Mouse (Mus musculus) stomach, embryonic 14.5 days (tissue): ENCODE data around the gene H1f0. TPM values are rescaled to one million over a fixed set of nuclear protein-coding genes. Genes with fewer than 3 reads are reported as not detected.

Source experiments
- ATAC-seq: fragments of 200-750 bp; cut with Nextera tagmentation; 2 replicates; pipeline ENCODE4 v1.8.0; 2017; ENCODE audit warnings: low read depth, moderate TSS enrichment; ENCODE audit not compliant: insufficient number of reproducible peaks, insufficient read depth, low FRiP score
- H3K27ac ChIP-seq: fragments of 300-500 bp; sonication (generic); 2 replicates; pipeline ENCODE4 v1.5.1; 2014; ENCODE audit warnings: mild to moderate bottlenecking, low read length, moderate library complexity, mixed read lengths
- H3K27me3 ChIP-seq: fragments of 300-500 bp; sonication (generic); 2 replicates; pipeline ENCODE4 v1.6.1; 2014; ENCODE audit warnings: low read length, control low read depth, mixed read lengths; ENCODE audit not compliant: control insufficient read depth, insufficient read depth
- H3K36me3 ChIP-seq: fragments of 300-500 bp; sonication (generic); 2 replicates; pipeline ENCODE4 v1.6.1; 2014; ENCODE audit warnings: mild to moderate bottlenecking, control low read depth, low read length, moderate library complexity, mixed read lengths; ENCODE audit not compliant: control insufficient read depth, insufficient read depth
- H3K4me1 ChIP-seq: fragments of 300-500 bp; sonication (generic); 2 replicates; pipeline ENCODE4 v1.6.1; 2014; ENCODE audit warnings: low read length, control low read depth, mixed read lengths; ENCODE audit not compliant: control insufficient read depth, insufficient read depth
- H3K4me2 ChIP-seq: fragments of 300-500 bp; sonication (generic); replicated peaks from 2 replicates; pipeline ENCODE4 v1.6.1; 2014; ENCODE audit warnings: low read depth, low read length, control low read depth
- H3K4me3 ChIP-seq: fragments of 300-500 bp; sonication (generic); 2 replicates; pipeline ENCODE4 v1.5.1; 2014; ENCODE audit warnings: low read depth, low read length, control low read depth
- H3K9ac ChIP-seq: fragments of 300-500 bp; sonication (generic); replicated peaks from 2 replicates; pipeline ENCODE4 v1.6.1; 2014; ENCODE audit warnings: low read depth, mild to moderate bottlenecking, control low read depth, low read length, moderate library complexity, mixed read lengths
- H3K9me3 ChIP-seq: fragments of 300-500 bp; sonication (generic); 2 replicates; pipeline ENCODE4 v1.6.1; 2016; ENCODE audit warnings: low read depth, low read length, control low read depth; ENCODE audit not compliant: control insufficient read depth
- WGBS: fragments of 180-500 bp; shearing (Covaris S2); extraction: QIAGEN DNeasy Blood & Tissue Kit; methylation state at CpG from one replicate; pipeline ENCODE4 v1.1.7; 2014; 5-methylcytosine and 5-hydroxymethylcytosine counted together
- polyA plus RNA-seq: library from polyadenylated mRNA; unstranded; fragments of >200 nt; fragmentation: Nextera tagmentation; extraction: Ambion mirVana; gene quantifications from 2 replicates; pipeline ENCODE4 v1.2.1, GENCODE M21; 2014

Gene H1f0
- polyA plus RNA-seq, 1 experiment from 2014 or later, result 160 TPM

DNA sequence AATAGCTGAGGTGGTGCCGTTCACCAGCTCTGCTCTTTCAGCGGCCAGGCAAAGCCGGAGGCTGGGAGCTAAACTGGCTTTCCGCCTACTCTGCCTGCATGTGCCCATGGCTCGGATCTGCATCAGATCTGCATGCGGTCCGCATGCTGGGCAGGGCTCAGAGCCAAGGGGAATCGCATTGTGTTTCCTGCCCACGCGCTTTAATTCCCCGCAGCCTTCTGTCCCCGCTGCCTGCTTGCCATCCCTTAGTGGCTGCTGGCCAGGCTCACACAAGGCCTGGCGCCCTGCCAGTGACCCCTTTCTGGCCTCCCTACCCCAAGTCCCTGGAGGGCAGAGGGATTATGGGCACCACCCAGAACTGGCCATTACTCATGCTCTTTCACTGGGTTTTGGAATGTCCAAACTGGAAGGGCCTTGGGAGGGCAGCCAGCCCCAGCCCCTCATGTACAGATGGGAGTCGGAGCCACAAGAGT lies 39.7 kb upstream of the H1f0 start:
- Histone ChIP-seq H3K27ac (no peak overlapping the region), H3K9ac (no peak overlapping the region), H3K27me3 (no peaks in the 10 kb centered on the region), H3K4me3 (no peak overlapping the region), H3K4me2 (no peak overlapping the region), H3K9me3 (no peaks in the 10 kb centered on the region), H3K4me1 (peaks cover 23% of the 10 kb centered on the region), H3K36me3 (peaks cover 46% of the 10 kb centered on the region)
- ATAC-seq, result no peak
- 70% methylated on average over 14 of the region's 14 CpGs for WGBS

DNA sequence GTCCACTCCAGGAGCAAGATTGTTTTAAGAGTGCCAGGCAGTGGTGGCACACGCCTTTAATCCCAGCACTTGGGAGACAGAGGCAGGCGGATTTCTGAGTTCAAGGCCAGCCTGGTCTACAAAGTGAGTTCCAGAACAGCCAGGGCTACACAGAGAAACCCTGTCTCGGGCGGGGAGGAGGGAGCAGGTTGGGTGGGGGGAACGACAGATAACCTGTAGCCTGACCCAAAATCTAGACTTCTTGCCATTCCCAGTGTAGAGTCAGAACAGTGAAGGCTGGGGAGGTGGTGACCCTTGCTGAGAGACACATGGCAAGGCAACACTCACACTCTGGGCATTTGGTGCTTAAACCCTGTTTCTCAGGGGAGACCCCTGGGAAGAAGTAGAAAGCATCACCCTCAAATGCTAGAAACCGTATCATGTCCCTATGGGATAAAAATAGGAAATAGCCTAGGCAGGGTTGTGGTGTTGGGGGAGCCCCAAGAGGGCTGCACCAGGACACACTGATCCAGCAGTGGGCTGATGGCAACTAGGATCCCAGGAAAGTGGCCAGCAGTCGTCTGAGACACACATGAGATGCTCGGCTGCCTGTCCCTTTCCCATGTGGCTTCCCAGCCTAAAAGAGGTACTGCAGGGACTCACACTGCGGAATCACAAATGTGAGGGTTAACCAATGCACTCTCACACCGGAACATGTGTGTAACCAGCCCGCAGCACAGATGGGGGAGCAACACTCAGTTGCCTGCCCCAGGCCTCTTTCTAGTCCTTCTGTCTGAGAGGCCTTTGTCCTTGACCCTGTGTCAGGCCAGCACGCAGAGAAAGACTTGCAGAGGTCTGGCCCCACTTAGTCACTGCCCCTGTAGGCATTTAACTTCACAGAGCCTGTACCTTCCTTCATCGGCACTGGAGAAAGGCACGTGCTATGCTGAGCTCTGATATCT lies 38.8 kb upstream of the H1f0 start:
- Histone ChIP-seq H3K27ac (no peak overlapping the region), H3K4me3 (no peak overlapping the region), H3K4me1 (peaks cover 16% of the 10 kb centered on the region), H3K9ac (no peak overlapping the region), H3K36me3 (peaks cover 55% of the 10 kb centered on the region), H3K4me2 (no peak overlapping the region), H3K9me3 (no peaks in the 10 kb centered on the region), H3K27me3 (no peaks in the 10 kb centered on the region)
- WGBS, result 89% methylated on average over 14 of the region's 14 CpGs
- ATAC-seq, result no peak

DNA sequence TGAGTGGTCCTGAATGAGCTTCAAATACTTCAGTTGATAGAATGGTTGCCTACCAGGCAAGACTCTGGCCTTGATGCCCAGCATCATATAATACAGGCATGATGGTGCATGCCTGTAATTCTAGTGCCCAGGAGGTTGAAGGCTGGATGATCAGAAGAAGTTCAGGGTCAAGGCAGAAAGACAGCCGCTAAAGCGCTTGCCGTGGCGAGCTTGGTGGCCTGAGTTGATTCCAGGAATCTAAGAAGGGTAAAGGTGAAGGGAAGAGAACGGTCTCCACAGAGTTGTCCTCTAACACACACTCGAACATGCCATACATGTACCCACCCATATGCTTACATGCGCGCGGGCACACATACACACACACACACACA lies 38.2 kb upstream of the H1f0 start:
- no peak for ATAC-seq
- Histone ChIP-seq H3K27me3 (no peaks in the 10 kb centered on the region), H3K4me2 (no peak overlapping the region), H3K9ac (no peak overlapping the region), H3K4me1 (peaks cover 9% of the 10 kb centered on the region), H3K9me3 (no peaks in the 10 kb centered on the region), H3K4me3 (no peak overlapping the region), H3K36me3 (peaks cover 62% of the 10 kb centered on the region), H3K27ac (no peak overlapping the region)
- 95% methylated on average over 9 of the region's 9 CpGs for WGBS

DNA sequence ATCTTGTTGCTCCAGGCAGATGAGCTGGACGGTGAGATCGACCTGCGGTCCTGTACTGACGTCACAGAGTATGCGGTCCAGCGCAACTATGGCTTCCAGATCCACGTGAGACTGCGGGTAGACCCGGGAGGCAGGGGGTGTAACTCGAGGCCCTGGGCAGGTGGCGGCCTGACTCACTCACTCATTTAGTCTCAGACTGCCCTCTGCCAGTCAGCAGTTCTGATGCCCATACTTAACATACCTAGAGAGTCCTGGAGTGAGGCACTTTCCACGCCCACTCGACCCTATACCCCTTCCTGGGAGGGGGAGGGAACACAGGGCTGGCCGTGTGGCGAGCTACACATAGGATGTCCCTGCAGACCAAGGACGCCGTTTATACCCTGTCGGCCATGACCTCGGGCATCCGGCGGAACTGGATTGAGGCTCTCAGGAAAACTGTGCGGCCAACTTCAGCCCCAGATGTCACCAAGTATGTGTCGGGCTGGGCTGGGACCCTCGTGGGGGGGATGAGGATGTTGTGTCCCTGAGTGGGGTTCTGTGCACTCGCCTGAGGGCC lies 37.2 kb upstream of the H1f0 start:
- H3K9ac ChIP-seq, result no peak overlapping the region
- ATAC-seq, result no peak
- peaks cover 6% of the 10 kb centered on the region; the same call in 1 of the 2 replicates for H3K4me1 ChIP-seq
- no peaks in the 10 kb centered on the region for H3K27me3 ChIP-seq
- no peak overlapping the region for H3K4me3 ChIP-seq
- H3K36me3 ChIP-seq, result peaks cover 71% of the 10 kb centered on the region
- H3K9me3 ChIP-seq, result no peaks in the 10 kb centered on the region
- H3K27ac ChIP-seq, result no peak overlapping the region
- 93% methylated on average over 25 of the region's 25 CpGs for WGBS
- no peak overlapping the region for H3K4me2 ChIP-seq

DNA sequence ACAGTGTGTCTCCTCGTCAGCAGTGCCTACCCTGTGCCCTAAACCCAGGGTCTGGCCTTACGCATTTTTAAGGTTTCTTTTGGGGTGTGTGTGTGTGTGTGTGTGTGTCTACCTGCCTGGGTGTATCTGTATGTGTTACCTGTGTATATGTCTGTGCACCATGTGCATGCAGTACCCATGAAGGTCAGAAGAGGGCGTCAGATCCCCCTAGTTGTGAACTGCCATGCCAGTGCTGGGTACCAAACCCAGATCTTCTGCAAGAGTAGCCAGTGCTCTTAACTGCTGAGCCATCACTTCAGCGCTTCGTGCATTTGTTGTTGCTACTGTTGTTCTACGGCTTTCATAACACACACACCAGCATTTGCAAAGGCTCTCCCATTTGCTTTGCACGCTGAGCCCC lies 36.0 kb upstream of the H1f0 start:
- Histone ChIP-seq H3K4me3 (no peak overlapping the region), H3K36me3 (peaks cover 73% of the 10 kb centered on the region), H3K27me3 (no peaks in the 10 kb centered on the region), H3K4me1 (no peaks in the 10 kb centered on the region), H3K27ac (no peak overlapping the region), H3K9me3 (no peaks in the 10 kb centered on the region), H3K4me2 (no peak overlapping the region), H3K9ac (no peak overlapping the region)
- 95% methylated on average over 7 of the region's 7 CpGs for WGBS
- ATAC-seq, result no peak

DNA sequence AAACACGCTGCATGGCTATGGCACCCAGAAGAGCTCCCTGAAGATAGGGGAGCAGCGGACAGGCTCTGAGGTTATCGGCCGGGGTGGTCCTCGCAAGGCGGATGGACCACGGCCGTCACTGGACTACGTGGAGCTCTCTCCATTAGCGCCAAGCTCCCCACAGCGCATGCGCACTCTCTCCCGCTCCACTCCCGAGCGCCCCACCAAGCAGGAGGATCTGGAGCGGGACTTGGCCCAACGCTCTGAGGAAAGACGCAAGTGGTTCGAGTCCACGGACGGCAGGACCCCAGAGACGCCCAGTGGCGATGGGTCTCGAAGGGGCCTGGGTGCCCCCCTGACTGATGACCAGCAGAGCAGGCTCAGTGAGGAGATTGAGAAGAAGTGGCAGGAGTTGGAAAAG lies 35.3 kb upstream of the H1f0 start:
- Histone ChIP-seq H3K4me1 (no peaks in the 10 kb centered on the region), H3K9me3 (no peaks in the 10 kb centered on the region), H3K36me3 (peaks cover 73% of the 10 kb centered on the region), H3K27ac (no peak overlapping the region), H3K4me2 (no peak overlapping the region), H3K27me3 (no peaks in the 10 kb centered on the region), H3K4me3 (no peak overlapping the region), H3K9ac (no peak overlapping the region)
- no peak for ATAC-seq
- 96% methylated on average over 24 of the region's 24 CpGs for WGBS

DNA sequence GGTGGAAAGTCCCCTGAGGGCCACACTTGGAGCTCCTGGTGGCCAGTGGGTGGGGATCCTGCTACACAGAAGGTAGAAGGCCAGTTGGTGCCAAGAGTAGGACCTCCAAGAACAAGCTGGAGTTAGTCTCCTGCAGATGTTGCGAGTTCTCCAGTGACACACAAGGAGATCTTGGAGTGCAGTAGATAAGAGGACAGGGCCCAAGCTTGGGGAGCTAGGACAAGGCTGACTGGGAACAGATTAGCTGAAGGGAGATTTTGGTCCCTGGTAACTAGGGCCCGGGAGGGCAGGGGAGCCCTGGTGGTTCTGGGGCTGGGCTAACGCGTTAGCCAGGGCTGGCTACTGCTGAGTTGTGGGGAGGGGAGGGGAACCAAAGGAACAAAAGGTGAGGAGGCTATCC lies 32.3 kb upstream of the H1f0 start:
- no peak for ATAC-seq
- Histone ChIP-seq H3K9ac (no peak overlapping the region), H3K27ac (no peak overlapping the region), H3K4me2 (no peak overlapping the region), H3K9me3 (no peaks in the 10 kb centered on the region), H3K4me1 (no peaks in the 10 kb centered on the region), H3K36me3 (peaks cover 67% of the 10 kb centered on the region), H3K27me3 (no peaks in the 10 kb centered on the region), H3K4me3 (no peak overlapping the region)
- WGBS, result 91% methylated on average over 4 of the region's 4 CpGs

DNA sequence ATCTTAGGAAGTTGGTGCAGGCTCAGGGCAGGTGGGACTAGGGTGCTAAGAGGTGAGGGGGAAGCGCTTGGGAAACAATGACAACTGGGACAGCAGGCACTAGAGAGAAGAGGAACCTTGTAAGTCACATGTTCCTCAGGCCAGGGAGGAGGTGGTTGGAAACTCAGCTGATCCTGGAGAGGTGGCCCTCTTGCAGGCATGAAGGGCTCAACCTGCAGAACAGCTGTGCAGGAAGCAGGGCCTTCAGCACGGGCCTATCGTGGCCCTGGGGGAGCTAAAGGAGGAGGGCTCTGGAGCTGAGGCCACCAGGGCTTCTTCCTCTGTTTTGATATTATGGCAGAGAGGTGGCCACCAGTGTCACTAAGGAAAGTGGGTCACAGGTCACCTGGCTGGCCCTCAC lies 31.6 kb upstream of the H1f0 start:
- Histone ChIP-seq H3K27ac (no peak overlapping the region), H3K4me1 (no peaks in the 10 kb centered on the region), H3K4me3 (no peak overlapping the region), H3K9me3 (no peaks in the 10 kb centered on the region), H3K4me2 (no peak overlapping the region), H3K27me3 (no peaks in the 10 kb centered on the region), H3K36me3 (peaks cover 66% of the 10 kb centered on the region), H3K9ac (no peak overlapping the region)
- ATAC-seq, result no peak
- WGBS, result 89% methylated on average over 3 of the region's 3 CpGs
